24 mouse cellular contexts compared by ENCODE assay signal in the genomic region with DNA sequence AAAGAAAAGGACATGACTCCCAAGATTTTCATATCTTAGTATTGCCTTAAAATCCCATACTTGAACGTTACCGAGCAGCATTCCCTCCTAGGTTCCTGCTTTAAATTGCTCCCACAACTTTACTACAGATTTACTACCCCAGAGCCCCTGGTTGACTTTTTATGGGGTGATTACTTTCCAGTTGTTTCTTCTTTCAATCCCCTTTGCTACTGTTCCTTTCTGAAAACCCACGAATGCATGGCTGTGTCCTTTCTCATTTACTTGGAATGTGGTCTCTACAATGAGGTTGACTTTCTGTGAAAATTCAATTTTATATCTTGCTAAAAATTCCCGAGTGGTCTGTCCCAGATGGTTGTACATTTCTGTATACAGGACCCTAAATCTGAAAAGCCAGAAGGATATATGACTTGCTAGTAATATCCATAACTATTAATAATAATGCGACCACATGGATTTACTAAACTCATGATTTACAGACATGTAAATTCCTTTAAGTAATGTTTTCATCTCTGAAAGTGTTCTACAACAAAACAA.
"Had no signal": no experiment of that assay in that cellular context is flagged by ENCODE, and none has a peak within 500 bp of the region (broad histone marks: within the 10 kb centered on the region; RNA-seq: fewer than 3 reads in every experiment).

No protein-coding gene starts in this region.

- ATAC-seq: hindbrain, embryonic 16.5 days; intestine, embryonic 16.5 days; liver, embryonic 12.5 days had no signal

- H3K27ac ChIP-seq: gastrocnemius, adult 2 months; heart, embryonic 13.5 days; heart, embryonic 15.5 days; hindbrain, embryonic 10.5 days; hindbrain, embryonic 12.5 days; hindbrain, embryonic 14.5 days; limb, embryonic 15.5 days; liver, embryonic 12.5 days; liver, embryonic 14.5 days had no signal

- H3K36me3 ChIP-seq: heart, embryonic 13.5 days; heart, embryonic 15.5 days; hindbrain, embryonic 10.5 days; hindbrain, embryonic 12.5 days; limb, embryonic 15.5 days; liver, embryonic 12.5 days had no signal

- H3K9ac ChIP-seq: heart, embryonic 13.5 days; heart, embryonic 15.5 days; hindbrain, embryonic 12.5 days; hindbrain, embryonic 14.5 days; limb, embryonic 15.5 days; liver, embryonic 12.5 days; liver, embryonic 14.5 days had no signal

- DNase-seq: gastrocnemius, adult 2 months; gastrocnemius, postnatal 10 days; gastrocnemius, postnatal 25 days; heart, adult 18-20 months; heart, postnatal 14 days; heart, postnatal 4 days; kidney, adult 11 months; kidney, adult 8-10 months; kidney, postnatal 14 days; kidney, postnatal 36 days; layer of hippocampus, adult 9-11 months; layer of hippocampus, postnatal 36 days; lung, adult 18-20 months had no signal

- H3K4me1 ChIP-seq: heart, embryonic 13.5 days; heart, embryonic 15.5 days; hindbrain, embryonic 10.5 days; hindbrain, embryonic 12.5 days; limb, embryonic 15.5 days; liver, embryonic 12.5 days had no signal

- H3K4me2 ChIP-seq: heart, embryonic 11.5 days; heart, embryonic 13.5 days; heart, embryonic 15.5 days; hindbrain, embryonic 12.5 days; hindbrain, embryonic 14.5 days; limb, embryonic 15.5 days; liver, embryonic 12.5 days had no signal

- H3K27me3 ChIP-seq: heart, embryonic 13.5 days; heart, embryonic 15.5 days; hindbrain, embryonic 12.5 days; limb, embryonic 15.5 days; liver, embryonic 12.5 days had no signal

- H3K4me3 ChIP-seq: gastrocnemius, adult 2 months; heart, embryonic 13.5 days; heart, embryonic 15.5 days; hindbrain, embryonic 10.5 days; hindbrain, embryonic 12.5 days; limb, embryonic 15.5 days; liver, embryonic 12.5 days had no signal

- H3K9me3 ChIP-seq: heart, embryonic 13.5 days; heart, embryonic 15.5 days; hindbrain, embryonic 10.5 days; hindbrain, embryonic 12.5 days; limb, embryonic 15.5 days; liver, embryonic 12.5 days had no signal
